Mouse (Mus musculus) stomach, embryonic 14.5 days (tissue): ENCODE measurements around the gene Ppp1r21. TPM values are rescaled to one million over a fixed set of nuclear protein-coding genes. Genes with fewer than 3 reads are reported as not detected.

Experiments used
- ATAC-seq: fragments of 200-750 bp; cut with Nextera tagmentation; 2 replicates; pipeline ENCODE4 v1.8.0; 2017; ENCODE audit warnings: low read depth, moderate TSS enrichment; ENCODE audit not compliant: insufficient number of reproducible peaks, insufficient read depth, low FRiP score
- H3K27ac ChIP-seq: fragments of 300-500 bp; sonication (generic); 2 replicates; pipeline ENCODE4 v1.5.1; 2014; ENCODE audit warnings: mild to moderate bottlenecking, low read length, moderate library complexity, mixed read lengths
- H3K27me3 ChIP-seq: fragments of 300-500 bp; sonication (generic); 2 replicates; pipeline ENCODE4 v1.6.1; 2014; ENCODE audit warnings: low read length, control low read depth, mixed read lengths; ENCODE audit not compliant: control insufficient read depth, insufficient read depth
- H3K36me3 ChIP-seq: fragments of 300-500 bp; sonication (generic); 2 replicates; pipeline ENCODE4 v1.6.1; 2014; ENCODE audit warnings: mild to moderate bottlenecking, control low read depth, low read length, moderate library complexity, mixed read lengths; ENCODE audit not compliant: control insufficient read depth, insufficient read depth
- H3K4me1 ChIP-seq: fragments of 300-500 bp; sonication (generic); 2 replicates; pipeline ENCODE4 v1.6.1; 2014; ENCODE audit warnings: low read length, control low read depth, mixed read lengths; ENCODE audit not compliant: control insufficient read depth, insufficient read depth
- H3K4me2 ChIP-seq: fragments of 300-500 bp; sonication (generic); replicated peaks from 2 replicates; pipeline ENCODE4 v1.6.1; 2014; ENCODE audit warnings: low read depth, low read length, control low read depth
- H3K4me3 ChIP-seq: fragments of 300-500 bp; sonication (generic); 2 replicates; pipeline ENCODE4 v1.5.1; 2014; ENCODE audit warnings: low read depth, low read length, control low read depth
- H3K9ac ChIP-seq: fragments of 300-500 bp; sonication (generic); replicated peaks from 2 replicates; pipeline ENCODE4 v1.6.1; 2014; ENCODE audit warnings: low read depth, mild to moderate bottlenecking, control low read depth, low read length, moderate library complexity, mixed read lengths
- H3K9me3 ChIP-seq: fragments of 300-500 bp; sonication (generic); 2 replicates; pipeline ENCODE4 v1.6.1; 2016; ENCODE audit warnings: low read depth, low read length, control low read depth; ENCODE audit not compliant: control insufficient read depth
- WGBS: fragments of 180-500 bp; shearing (Covaris S2); extraction: QIAGEN DNeasy Blood & Tissue Kit; methylation state at CpG from one replicate; pipeline ENCODE4 v1.1.7; 2014; 5-methylcytosine and 5-hydroxymethylcytosine counted together
- polyA plus RNA-seq: library from polyadenylated mRNA; unstranded; fragments of >200 nt; fragmentation: Nextera tagmentation; extraction: Ambion mirVana; gene quantifications from 2 replicates; pipeline ENCODE4 v1.2.1, GENCODE M21; 2014

Gene Ppp1r21
- polyA plus RNA-seq, 1 experiment from 2014 or later, result 30.3 TPM

DNA sequence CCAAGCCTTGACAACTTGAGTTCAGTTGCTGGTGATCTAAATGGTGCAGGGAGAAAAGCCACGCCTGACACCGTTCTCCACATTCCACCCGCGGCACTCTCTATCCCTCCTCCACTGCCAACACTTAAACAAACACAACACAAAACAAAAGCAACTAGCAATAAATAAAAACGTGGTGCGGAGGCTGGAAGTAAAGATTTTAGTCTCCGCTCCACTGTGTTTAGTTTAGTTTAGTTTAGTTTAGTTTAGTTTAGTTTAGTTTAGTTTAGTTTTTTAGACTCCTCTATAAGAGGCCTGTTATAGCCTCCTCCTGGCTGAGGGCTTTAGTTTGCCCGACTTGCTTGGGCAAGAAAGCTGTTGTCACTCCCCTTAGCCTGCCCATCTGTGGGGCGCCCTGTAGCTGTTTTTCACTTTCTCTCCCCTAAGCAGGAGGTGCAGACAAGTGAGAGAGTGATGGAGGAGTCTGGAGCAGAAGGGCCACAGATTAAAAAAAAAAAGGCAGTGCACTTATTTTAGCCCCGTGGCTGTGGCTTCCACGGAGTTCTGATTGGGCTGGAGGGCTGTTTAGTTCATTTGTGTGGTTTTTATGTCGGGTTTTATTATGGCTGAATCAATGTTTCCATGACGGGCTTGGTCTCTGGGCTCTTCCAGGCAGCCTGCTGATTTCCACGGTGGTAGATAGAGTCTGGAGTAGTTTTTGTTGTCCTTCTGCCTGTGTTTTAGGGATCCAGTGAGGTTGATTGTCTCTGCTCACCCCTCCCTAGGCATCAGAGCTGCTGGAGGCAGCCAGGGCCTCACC lies 68.9 kb downstream of the Ppp1r21 start:
- no peaks in the 10 kb centered on the region for H3K9me3 ChIP-seq
- H3K9ac ChIP-seq, result peak overlapping the region; percentile 30; the same call in 1 of the 2 replicates
- ATAC-seq, result no peak
- no peaks in the 10 kb centered on the region for H3K36me3 ChIP-seq
- WGBS, result 15% methylated on average over 14 of the region's 14 CpGs
- H3K27me3 ChIP-seq, result no peaks in the 10 kb centered on the region
- H3K27ac ChIP-seq, result peak overlapping the region; percentile 36; the same call in 1 of the 2 replicates
- H3K4me1 ChIP-seq, result 0 out of 2 replicates have a peak, but pooled peaks cover 15% of the 10 kb centered on the region
- H3K4me2 ChIP-seq, result peak overlapping the region; percentile 76
- peak overlapping the region; percentile 50 for H3K4me3 ChIP-seq

DNA sequence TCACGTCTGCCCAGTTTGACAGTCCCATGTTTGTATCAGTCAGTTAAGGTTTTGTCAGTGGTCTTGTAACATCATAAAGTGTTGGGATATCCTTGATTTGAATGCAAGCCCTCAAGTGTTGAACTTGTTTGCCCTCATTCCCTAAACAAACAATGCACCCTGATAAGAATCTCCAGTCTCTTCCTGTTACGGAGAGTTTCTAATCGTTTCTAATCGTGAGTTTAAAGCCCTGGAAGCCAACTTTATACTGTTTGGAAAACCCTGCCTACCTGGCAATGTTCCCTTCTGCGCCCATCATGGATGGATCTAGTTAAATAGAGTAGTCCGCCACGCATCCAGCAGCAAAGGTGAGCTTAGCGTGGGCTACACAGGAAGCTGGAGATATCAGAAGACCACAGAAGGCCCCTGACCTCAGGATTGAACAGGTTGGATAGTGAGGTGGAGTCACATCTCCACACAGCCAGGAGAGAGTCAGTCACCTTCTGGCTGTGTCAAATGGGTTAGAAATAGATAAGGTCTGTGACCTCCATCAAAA lies 70.6 kb downstream of the Ppp1r21 start:
- WGBS, result 71% methylated on average over 8 of the region's 8 CpGs

DNA sequence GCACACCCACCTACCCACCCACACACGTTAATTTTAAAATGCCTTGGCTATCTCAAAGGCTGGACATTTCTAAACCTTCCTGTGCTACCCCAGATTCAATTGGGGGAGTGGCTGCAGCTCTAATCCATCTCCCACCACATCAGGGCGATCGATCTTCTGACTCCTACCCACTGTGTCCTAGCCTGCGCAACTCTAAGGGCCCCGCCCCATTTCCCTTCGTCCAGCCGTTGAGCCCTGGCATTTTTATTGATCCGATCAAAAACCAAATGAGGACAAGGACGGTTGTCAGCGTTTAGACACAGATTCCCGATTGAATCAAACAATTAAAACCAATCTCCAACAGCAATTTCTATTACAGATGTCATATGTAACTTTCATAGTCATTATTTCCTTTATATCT lies 74.0 kb downstream of the Ppp1r21 start:
- Histone ChIP-seq H3K27ac (no peak overlapping the region), H3K9me3 (no peaks in the 10 kb centered on the region), H3K36me3 (no peaks in the 10 kb centered on the region), H3K9ac (no peak overlapping the region), H3K4me1 (0 out of 2 replicates have a peak, but pooled peaks cover 11% of the 10 kb centered on the region), H3K4me3 (no peak overlapping the region), H3K4me2 (no peak overlapping the region), H3K27me3 (no peaks in the 10 kb centered on the region)
- WGBS, result 79% methylated on average over 11 of the region's 11 CpGs
- 0 out of 2 replicates have a peak, but pooled peaks have one; percentile 4 for ATAC-seq

More for the DNA sequence above, 70.6 kb downstream of the Ppp1r21 start:
- Histone ChIP-seq H3K4me1 (0 out of 2 replicates have a peak, but pooled peaks cover 15% of the 10 kb centered on the region), H3K36me3 (no peaks in the 10 kb centered on the region), H3K27me3 (no peaks in the 10 kb centered on the region), H3K4me3 (no peak overlapping the region), H3K9me3 (no peaks in the 10 kb centered on the region), H3K9ac (no peak overlapping the region), H3K4me2 (no peak overlapping the region), H3K27ac (no peak overlapping the region)
- ATAC-seq, result no peak

DNA sequence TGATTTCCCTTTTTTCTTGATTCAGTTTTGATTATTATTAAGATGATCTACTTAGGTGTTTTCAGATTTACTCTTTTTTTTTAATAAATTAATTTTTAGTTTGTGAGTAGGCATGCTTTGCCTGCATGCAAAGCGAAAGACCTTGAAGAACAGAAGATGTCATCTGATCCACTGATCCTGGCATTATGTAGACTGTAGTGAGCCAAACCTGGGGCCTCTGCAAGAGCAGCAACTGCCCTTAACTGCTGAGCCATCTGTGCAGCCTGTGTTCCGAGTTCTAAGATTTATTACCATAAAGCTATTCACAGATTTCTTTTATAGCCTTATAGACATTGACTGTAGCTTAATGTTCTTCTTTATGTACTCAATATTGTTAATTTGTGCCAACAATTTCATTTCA lies 76.1 kb downstream of the Ppp1r21 start:
- no peaks in the 10 kb centered on the region for H3K27me3 ChIP-seq
- no peak for ATAC-seq
- H3K9ac ChIP-seq, result no peak overlapping the region
- H3K4me3 ChIP-seq, result no peak overlapping the region
- no peaks in the 10 kb centered on the region for H3K4me1 ChIP-seq
- 74% methylated on average over 2 of the region's 2 CpGs for WGBS
- no peaks in the 10 kb centered on the region for H3K9me3 ChIP-seq
- H3K4me2 ChIP-seq, result no peak overlapping the region
- H3K36me3 ChIP-seq, result no peaks in the 10 kb centered on the region; the same call in 1 of the 2 replicates
- H3K27ac ChIP-seq, result no peak overlapping the region

DNA sequence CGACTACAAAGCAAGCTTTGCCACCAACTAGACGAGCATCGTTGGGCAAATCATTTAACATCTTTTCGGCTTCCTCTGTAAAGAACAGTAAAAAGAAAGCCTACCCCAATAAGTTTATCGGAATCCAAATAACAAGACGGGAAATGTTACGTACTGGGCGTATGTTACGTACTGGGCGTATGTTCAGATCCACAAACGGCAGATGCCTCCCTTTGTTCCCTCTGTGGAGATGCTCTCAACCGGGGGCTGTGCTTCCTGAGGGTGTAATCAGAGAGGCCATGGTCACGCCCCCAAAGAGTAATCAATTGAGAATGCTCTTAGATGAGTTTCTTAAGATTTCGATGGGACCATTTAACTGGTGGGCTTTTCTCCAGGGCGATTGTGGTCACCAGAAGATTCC lies 79.4 kb downstream of the Ppp1r21 start:
- ATAC-seq, result no peak
- no peaks in the 10 kb centered on the region for H3K9me3 ChIP-seq
- no peaks in the 10 kb centered on the region; the same call in 1 of the 2 replicates for H3K36me3 ChIP-seq
- no peak overlapping the region for H3K4me3 ChIP-seq
- H3K4me1 ChIP-seq, result no peaks in the 10 kb centered on the region
- H3K27ac ChIP-seq, result no peak overlapping the region
- H3K9ac ChIP-seq, result no peak overlapping the region
- 86% methylated on average over 15 of the region's 15 CpGs for WGBS
- H3K4me2 ChIP-seq, result no peak overlapping the region
- no peaks in the 10 kb centered on the region for H3K27me3 ChIP-seq

DNA sequence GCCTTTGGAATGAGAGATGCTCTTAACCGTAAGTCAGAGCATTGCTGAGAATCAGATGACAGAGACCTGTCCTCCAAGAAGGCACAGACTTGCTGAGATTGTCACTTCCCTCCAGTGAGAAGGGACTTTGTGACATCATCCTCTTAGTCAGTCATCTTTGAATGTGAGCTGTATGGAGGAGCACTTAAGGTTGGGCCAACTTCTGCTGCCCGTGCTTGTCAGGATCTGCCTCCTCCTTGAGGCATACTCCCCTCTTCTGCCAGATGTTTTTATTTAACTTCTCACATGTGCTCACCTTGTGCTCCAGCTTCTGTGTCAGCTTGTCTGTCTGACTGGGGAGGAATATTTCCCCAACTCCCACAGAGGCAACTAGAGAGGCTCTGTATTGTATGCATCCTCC lies 81.1 kb downstream of the Ppp1r21 start:
- 69% methylated on average over 2 of the region's 2 CpGs for WGBS
- H3K27me3 ChIP-seq, result no peaks in the 10 kb centered on the region
- H3K9ac ChIP-seq, result no peak overlapping the region
- ATAC-seq, result no peak
- H3K9me3 ChIP-seq, result no peaks in the 10 kb centered on the region
- H3K4me1 ChIP-seq, result no peaks in the 10 kb centered on the region
- H3K27ac ChIP-seq, result no peak overlapping the region
- H3K4me3 ChIP-seq, result no peak overlapping the region
- H3K4me2 ChIP-seq, result no peak overlapping the region
- no peaks in the 10 kb centered on the region; the same call in 1 of the 2 replicates for H3K36me3 ChIP-seq

- Histone ChIP-seq H3K4me1 (no peaks in the 10 kb centered on the region), H3K36me3 (no peaks in the 10 kb centered on the region; the same call in 1 of the 2 replicates), H3K4me3 (no peak overlapping the region), H3K9me3 (no peaks in the 10 kb centered on the region), H3K4me2 (no peak overlapping the region), H3K27ac (no peak overlapping the region), H3K27me3 (no peaks in the 10 kb centered on the region), H3K9ac (no peak overlapping the region)
- 60% methylated on average over 6 of the region's 6 CpGs for WGBS
- 0 out of 2 replicates have a peak, but pooled peaks have one; percentile 35 for ATAC-seq
Observed at GRCm38 (mm10) chr17:88613172-88613571, 83.3 kb downstream of the Ppp1r21 start.

- Histone ChIP-seq H3K4me2 (no peak overlapping the region), H3K36me3 (no peaks in the 10 kb centered on the region; the same call in 1 of the 2 replicates), H3K27ac (no peak overlapping the region), H3K9me3 (no peaks in the 10 kb centered on the region), H3K27me3 (no peaks in the 10 kb centered on the region), H3K9ac (no peak overlapping the region), H3K4me1 (no peaks in the 10 kb centered on the region), H3K4me3 (no peak overlapping the region)
- no peak for ATAC-seq
- 86% methylated on average over 3 of the region's 3 CpGs for WGBS
Observed at GRCm38 (mm10) chr17:88613721-88614120, 83.8 kb downstream of the Ppp1r21 start.
